ENCODE assay signal across 41 mouse cellular contexts in the genomic region with DNA sequence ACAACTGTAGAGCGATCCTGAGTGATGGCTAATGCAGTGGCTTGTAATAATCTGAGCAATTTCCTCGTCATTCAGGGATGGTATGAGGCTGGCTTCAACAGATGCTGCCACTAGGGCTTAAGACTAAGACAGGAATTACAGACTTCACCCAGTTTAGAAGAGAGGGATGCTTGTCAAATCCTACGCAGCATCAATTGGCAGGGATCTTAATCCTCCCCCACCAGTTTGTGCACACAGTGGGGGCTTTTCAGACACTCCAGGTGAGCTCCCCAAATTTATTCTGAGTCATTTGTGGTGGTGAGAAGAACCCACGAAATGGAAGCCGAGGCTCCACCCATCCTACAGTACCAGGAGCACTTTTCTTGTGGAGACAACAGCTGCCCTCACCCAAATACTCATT. TPM values are rescaled to one million over a fixed set of nuclear protein-coding genes. Genes with fewer than 3 reads are reported as not detected.
"Had no signal": no experiment of that assay in that cellular context is flagged by ENCODE, and none has a peak within 500 bp of the region (broad histone marks: within the 10 kb centered on the region; RNA-seq: fewer than 3 reads in every experiment).

No protein-coding gene starts in this region.

- DNase-seq: gastrocnemius, postnatal 14 days; gastrocnemius, postnatal 36 days; heart, adult 11 months; heart, adult 2 months; heart, postnatal 14 days; heart, postnatal 36 days; kidney, adult 11 months; kidney, adult 2 months; kidney, adult 9 months; kidney, postnatal 14 days; kidney, postnatal 36 days; layer of hippocampus, adult 9-11 months; layer of hippocampus, postnatal 36 days; left cerebral cortex, postnatal 4 days had no signal

- H3K27ac ChIP-seq: heart, adult 2 months; heart, embryonic 13.5 days; heart, embryonic 15.5 days; hindbrain, embryonic 13.5 days; hindbrain, embryonic 15.5 days; hindbrain, postnatal 0 days; kidney, embryonic 15.5 days; kidney, postnatal 0 days; limb, embryonic 13.5 days; limb, embryonic 15.5 days; liver, embryonic 12.5 days; liver, embryonic 14.5 days had no signal

- H3K4me3 ChIP-seq: heart, adult 2 months; heart, embryonic 13.5 days; heart, embryonic 15.5 days; hindbrain, embryonic 13.5 days; hindbrain, embryonic 15.5 days; kidney, embryonic 15.5 days; limb, embryonic 13.5 days; limb, embryonic 15.5 days; liver, embryonic 12.5 days had no signal

- H3K4me1 ChIP-seq: heart, embryonic 13.5 days; heart, embryonic 15.5 days; hindbrain, embryonic 13.5 days; hindbrain, embryonic 15.5 days; kidney, embryonic 15.5 days; limb, embryonic 13.5 days; liver, embryonic 12.5 days had no signal

RNA-seq across cellular contexts. Expression of a gene that starts 43.6 kb away (rescaled TPM):
- total RNA-seq: gastrocnemius, adult 18-20 months; gastrocnemius, adult 8-10 months; gastrocnemius, postnatal 14 days; gastrocnemius, postnatal 36 days; heart, adult 2 months; heart, postnatal 14 days; heart, postnatal 36 days; hematopoietic stem cell, adult 5-6 weeks; hindbrain, postnatal 0 days; layer of hippocampus, adult 8-10 months; layer of hippocampus, postnatal 14 days; layer of hippocampus, postnatal 36 days; left cerebral cortex, postnatal 25 days; left cerebral cortex, postnatal 4 days; liver, adult 2 months had no signal
- polyA plus RNA-seq: frontal cortex, adult 2 months; gonadal fat pad, adult 2 months; heart, adult 2 months; heart, embryonic 11.5 days; heart, embryonic 13.5 days; heart, embryonic 15.5 days; heart, postnatal 0 days; hindbrain, embryonic 11.5 days; hindbrain, embryonic 13.5 days; hindbrain, embryonic 15.5 days; hindbrain, postnatal 0 days; intestine, embryonic 14.5 days; intestine, embryonic 16.5 days; kidney, adult 2 months; kidney, embryonic 15.5 days; kidney, postnatal 0 days; large intestine, adult 2 months; limb, embryonic 11.5 days; limb, embryonic 13.5 days; limb, embryonic 15.5 days; liver, adult 2 months; liver, embryonic 12.5 days; liver, embryonic 14.5 days had no signal
